Mouse (Mus musculus): ENCODE measurements around the gene Ccdc151. TPM values are rescaled to one million over a fixed set of nuclear protein-coding genes. Genes with fewer than 3 reads are reported as not detected.
A peak's percentile ranks its signal among the peaks of the same experiment; 100 is the strongest.

Gene Ccdc151
- polyA plus RNA-seq, 1 experiment from 2014 or later, result 0.12 TPM

- 70% methylated on average over 3 of the region's 3 CpGs for WGBS (ENCODE audit: insufficient replicate concordance)
- Histone ChIP-seq H3K36me3 (peaks cover 4% of the 10 kb centered on the region; the same call in 1 of the 2 replicates), H3K27me3 (replicated peaks) (peaks cover 25% of the 10 kb centered on the region), H3K4me3 (no peak overlapping the region), H3K9me3 (replicated peaks) (no peaks in the 10 kb centered on the region), H3K9ac (no peak overlapping the region), H3K4me1 (peaks cover 25% of the 10 kb centered on the region), H3K4me2 (no peak overlapping the region), H3K27ac (no peak overlapping the region)
- ATAC-seq, result no peak
Observed at GRCm38 (mm10) chr9:21951977-21952376, 50.5 kb downstream of the Ccdc151 start.

GRCm38 (mm10) chr9:21950322-21950721, 52.1 kb downstream of the Ccdc151 start:
- Histone ChIP-seq H3K4me1 (peaks cover 19% of the 10 kb centered on the region), H3K9ac (no peak overlapping the region), H3K9me3 (replicated peaks) (no peaks in the 10 kb centered on the region), H3K36me3 (no peaks in the 10 kb centered on the region), H3K4me3 (no peak overlapping the region), H3K27me3 (replicated peaks) (peaks cover 34% of the 10 kb centered on the region), H3K4me2 (no peak overlapping the region), H3K27ac (no peak overlapping the region)
- ATAC-seq, result no peak
- 15% methylated on average over 11 of the region's 11 CpGs for WGBS (ENCODE audit: insufficient replicate concordance)

GRCm38 (mm10) chr9:21948790-21949189, 53.6 kb downstream of the Ccdc151 start:
- Histone ChIP-seq H3K27ac (no peak overlapping the region), H3K36me3 (no peaks in the 10 kb centered on the region), H3K9ac (no peak overlapping the region), H3K4me3 (no peak overlapping the region), H3K4me1 (peaks cover 25% of the 10 kb centered on the region), H3K9me3 (replicated peaks) (no peaks in the 10 kb centered on the region), H3K27me3 (replicated peaks) (peaks cover 46% of the 10 kb centered on the region), H3K4me2 (no peak overlapping the region)
- no peak for ATAC-seq
- 48% methylated on average over 6 of the region's 6 CpGs for WGBS (ENCODE audit: insufficient replicate concordance)

- H3K9ac ChIP-seq, result no peak overlapping the region
- no peak for ATAC-seq
- H3K27ac ChIP-seq, result no peak overlapping the region
- H3K4me3 ChIP-seq, result no peak overlapping the region
- 41% methylated on average over 8 of the region's 8 CpGs for WGBS (ENCODE audit: insufficient replicate concordance)
- peaks cover 52% of the 10 kb centered on the region for H3K27me3 ChIP-seq (replicated peaks)
- peak overlapping the region; percentile 60; the same call in 1 of the 2 replicates for H3K4me2 ChIP-seq
- H3K4me1 ChIP-seq, result peaks cover 25% of the 10 kb centered on the region
- H3K9me3 ChIP-seq (replicated peaks), result no peaks in the 10 kb centered on the region
- H3K36me3 ChIP-seq, result no peaks in the 10 kb centered on the region
Observed at GRCm38 (mm10) chr9:21948146-21948545, 54.3 kb downstream of the Ccdc151 start.

GRCm38 (mm10) chr9:21947540-21948130, 54.8 kb downstream of the Ccdc151 start:
- no peaks in the 10 kb centered on the region for H3K9me3 ChIP-seq (replicated peaks)
- peak overlapping the region; percentile 60 for H3K4me2 ChIP-seq
- peaks cover 25% of the 10 kb centered on the region for H3K4me1 ChIP-seq
- no peaks in the 10 kb centered on the region for H3K36me3 ChIP-seq
- ATAC-seq, result peak; percentile 38
- peaks cover 54% of the 10 kb centered on the region for H3K27me3 ChIP-seq (replicated peaks)
- peak overlapping the region; percentile 37; the same call in 1 of the 2 replicates for H3K9ac ChIP-seq
- peak overlapping the region; percentile 12 for H3K4me3 ChIP-seq
- WGBS (ENCODE audit: insufficient replicate concordance), result 2% methylated on average over 28 of the region's 28 CpGs
- H3K27ac ChIP-seq, result no peak overlapping the region

GRCm38 (mm10) chr9:21944267-21944666, 58.2 kb downstream of the Ccdc151 start:
- Histone ChIP-seq H3K27me3 (replicated peaks) (peaks cover 51% of the 10 kb centered on the region), H3K9ac (no peak overlapping the region), H3K4me2 (peak overlapping the region; percentile 38), H3K36me3 (no peaks in the 10 kb centered on the region), H3K4me1 (peaks cover 25% of the 10 kb centered on the region), H3K4me3 (no peak overlapping the region), H3K27ac (no peak overlapping the region), H3K9me3 (replicated peaks) (no peaks in the 10 kb centered on the region)
- 12% methylated on average over 23 of the region's 23 CpGs for WGBS (ENCODE audit: insufficient replicate concordance)
- ATAC-seq, result no peak

- Histone ChIP-seq H3K4me2 (no peak overlapping the region), H3K9me3 (replicated peaks) (no peaks in the 10 kb centered on the region), H3K27me3 (replicated peaks) (peaks cover 45% of the 10 kb centered on the region), H3K4me3 (no peak overlapping the region), H3K4me1 (peaks cover 25% of the 10 kb centered on the region), H3K27ac (no peak overlapping the region), H3K9ac (no peak overlapping the region), H3K36me3 (no peaks in the 10 kb centered on the region)
- WGBS (ENCODE audit: insufficient replicate concordance), result 40% methylated on average over 12 of the region's 12 CpGs
- no peak for ATAC-seq
Observed at GRCm38 (mm10) chr9:21943638-21944037, 58.8 kb downstream of the Ccdc151 start.

- no peak overlapping the region for H3K4me2 ChIP-seq
- no peaks in the 10 kb centered on the region for H3K36me3 ChIP-seq
- H3K9me3 ChIP-seq (replicated peaks), result no peaks in the 10 kb centered on the region
- no peak overlapping the region for H3K27ac ChIP-seq
- H3K4me3 ChIP-seq, result no peak overlapping the region
- no peak overlapping the region for H3K9ac ChIP-seq
- H3K4me1 ChIP-seq, result peaks cover 25% of the 10 kb centered on the region
- ATAC-seq, result no peak
- 52% methylated on average over 11 of the region's 12 CpGs for WGBS (ENCODE audit: insufficient replicate concordance)
- peaks cover 41% of the 10 kb centered on the region for H3K27me3 ChIP-seq (replicated peaks)
Observed at GRCm38 (mm10) chr9:21943046-21943445, 59.4 kb downstream of the Ccdc151 start.

Other genes with a start within 250 kb of the Ccdc151 start
- gene Spc24, start 242.3 kb downstream of the Ccdc151 start, polyA plus RNA-seq (2016; fragmentation: Nextera tagmentation; extraction: Ambion mirVana), result 112 and 114 TPM in 2 replicates
- gene Kank2, start 203.9 kb downstream of the Ccdc151 start, polyA plus RNA-seq (2016; fragmentation: Nextera tagmentation; extraction: Ambion mirVana), result 5.0 and 5.5 TPM in 2 replicates
- 13.4 and 14.1 TPM in 2 replicates for gene Angptl8, start 167.1 kb downstream of the Ccdc151 start, polyA plus RNA-seq (2016; fragmentation: Nextera tagmentation; extraction: Ambion mirVana)
- 8.4 and 8.7 TPM in 2 replicates for gene Dock6, start 150.0 kb downstream of the Ccdc151 start, polyA plus RNA-seq (2016; fragmentation: Nextera tagmentation; extraction: Ambion mirVana)
- gene Rab3d, start 84.4 kb downstream of the Ccdc151 start, polyA plus RNA-seq (2016; fragmentation: Nextera tagmentation; extraction: Ambion mirVana), result 6.5 TPM in 2 replicates
- 1.3 and 2.2 TPM in 2 replicates for gene Ccdc159, start 75.2 kb downstream of the Ccdc151 start, polyA plus RNA-seq (2016; fragmentation: Nextera tagmentation; extraction: Ambion mirVana)
- 39.9 and 41.8 TPM in 2 replicates for gene Tmem205, start 75.1 kb downstream of the Ccdc151 start, polyA plus RNA-seq (2016; fragmentation: Nextera tagmentation; extraction: Ambion mirVana)
- gene Plppr2, start 65.6 kb downstream of the Ccdc151 start, polyA plus RNA-seq (2016; fragmentation: Nextera tagmentation; extraction: Ambion mirVana), result 2.3 and 3.1 TPM in 2 replicates
- 2.8 and 3.0 TPM in 2 replicates for gene Swsap1, start 46.9 kb downstream of the Ccdc151 start, polyA plus RNA-seq (2016; fragmentation: Nextera tagmentation; extraction: Ambion mirVana)
- 155 and 158 TPM in 2 replicates for gene Epor, start 39.1 kb downstream of the Ccdc151 start, polyA plus RNA-seq (2016; fragmentation: Nextera tagmentation; extraction: Ambion mirVana)
- 0.20 and 0.46 TPM in 2 replicates for gene Rgl3, start 13.2 kb downstream of the Ccdc151 start, polyA plus RNA-seq (2016; fragmentation: Nextera tagmentation; extraction: Ambion mirVana)
- gene Prkcsh, start 172 bp upstream of the Ccdc151 start, polyA plus RNA-seq (2016; fragmentation: Nextera tagmentation; extraction: Ambion mirVana), result 65.0 and 68.5 TPM in 2 replicates
- 0.02 TPM in 1 of 2 replicates, not detected in the other for gene Elavl3, start 49.4 kb upstream of the Ccdc151 start, polyA plus RNA-seq (2016; fragmentation: Nextera tagmentation; extraction: Ambion mirVana)
- not detected in 2 replicates for gene Gm49318, start 68.6 kb upstream of the Ccdc151 start, polyA plus RNA-seq (2016; fragmentation: Nextera tagmentation; extraction: Ambion mirVana)
- gene Zfp653, start 68.7 kb upstream of the Ccdc151 start, polyA plus RNA-seq (2016; fragmentation: Nextera tagmentation; extraction: Ambion mirVana), result 5.7 and 6.6 TPM in 2 replicates
- 36.9 and 40.6 TPM in 2 replicates for gene Ecsit, start 82.8 kb upstream of the Ccdc151 start, polyA plus RNA-seq (2016; fragmentation: Nextera tagmentation; extraction: Ambion mirVana)
- 0.80 and 0.81 TPM in 2 replicates for gene Cnn1, start 96.6 kb upstream of the Ccdc151 start, polyA plus RNA-seq (2016; fragmentation: Nextera tagmentation; extraction: Ambion mirVana)
- gene Elof1, start 114.5 kb upstream of the Ccdc151 start, polyA plus RNA-seq (2016; fragmentation: Nextera tagmentation; extraction: Ambion mirVana), result 103 and 113 TPM in 2 replicates
- 176 and 179 TPM in 2 replicates for gene Acp5, start 133.1 kb upstream of the Ccdc151 start, polyA plus RNA-seq (2016; fragmentation: Nextera tagmentation; extraction: Ambion mirVana)
- 41.1 and 46.3 TPM in 2 replicates for gene Pigyl, start 154.2 kb upstream of the Ccdc151 start, polyA plus RNA-seq (2016; fragmentation: Nextera tagmentation; extraction: Ambion mirVana)
- 0.07 and 0.14 TPM in 2 replicates for gene Zfp872, start 185.5 kb upstream of the Ccdc151 start, polyA plus RNA-seq (2016; fragmentation: Nextera tagmentation; extraction: Ambion mirVana)
- 11.7 and 12.3 TPM in 2 replicates for gene Zfp809, start 223.1 kb upstream of the Ccdc151 start, polyA plus RNA-seq (2016; fragmentation: Nextera tagmentation; extraction: Ambion mirVana)

All from liver, embryonic 12.5 days (tissue).